Mouse (Mus musculus) B cell, adult (primary cell): Measurements from ENCODE around the gene Gm9922. TPM values are rescaled to one million over a fixed set of nuclear protein-coding genes. Genes with fewer than 3 reads are reported as not detected.

ENCODE experiments used
- total RNA-seq: library from RNA; stranded (reverse); gene quantifications from 4 replicates; pipeline ENCODE4 v1.2.4, GENCODE M21; 2023; ENCODE audit not compliant: inconsistent age

The Gm9922 gene
- total RNA-seq = not detected in 4 replicates

GRCm38 (mm10) chr14:101729237-101729971 is at the start of gene Gm9922, which contains the start of gene Lmo7:
TSS of gene Gm9922 (minus strand) at chr14:101729814.
TSS of gene Lmo7 (plus strand) at chr14:101729957.

Other genes starting within 250 kb of the Gm9922 start
- 0.58 to 0.96 TPM (median 0.68 TPM) in 4 replicates for gene Tbc1d4, start 120.6 kb downstream of the Gm9922 start, total RNA-seq
- gene Commd6, start 89.1 kb downstream of the Gm9922 start, total RNA-seq = 38.2 to 59.2 TPM (median 55.8 TPM) in 4 replicates
- gene Uchl3, start 75.8 kb downstream of the Gm9922 start, total RNA-seq = 55.6 to 64.8 TPM (median 57.4 TPM) in 4 replicates
- gene Lmo7, start 143 bp upstream of the Gm9922 start, total RNA-seq = 1.00 to 2.5 TPM (median 1.3 TPM) in 4 replicates